Mouse (Mus musculus) liver, adult (tissue): Measurements from ENCODE around the gene Ckap2l.

Source experiments
- GATA4 ChIP-seq: IDR thresholded peaks from 2 replicates; pipeline ENCODE4 v1.6.1; 2014; ENCODE audit warnings: mild to moderate bottlenecking, low read length; ENCODE audit not compliant: insufficient replicate concordance

The Ckap2l gene

DNA sequence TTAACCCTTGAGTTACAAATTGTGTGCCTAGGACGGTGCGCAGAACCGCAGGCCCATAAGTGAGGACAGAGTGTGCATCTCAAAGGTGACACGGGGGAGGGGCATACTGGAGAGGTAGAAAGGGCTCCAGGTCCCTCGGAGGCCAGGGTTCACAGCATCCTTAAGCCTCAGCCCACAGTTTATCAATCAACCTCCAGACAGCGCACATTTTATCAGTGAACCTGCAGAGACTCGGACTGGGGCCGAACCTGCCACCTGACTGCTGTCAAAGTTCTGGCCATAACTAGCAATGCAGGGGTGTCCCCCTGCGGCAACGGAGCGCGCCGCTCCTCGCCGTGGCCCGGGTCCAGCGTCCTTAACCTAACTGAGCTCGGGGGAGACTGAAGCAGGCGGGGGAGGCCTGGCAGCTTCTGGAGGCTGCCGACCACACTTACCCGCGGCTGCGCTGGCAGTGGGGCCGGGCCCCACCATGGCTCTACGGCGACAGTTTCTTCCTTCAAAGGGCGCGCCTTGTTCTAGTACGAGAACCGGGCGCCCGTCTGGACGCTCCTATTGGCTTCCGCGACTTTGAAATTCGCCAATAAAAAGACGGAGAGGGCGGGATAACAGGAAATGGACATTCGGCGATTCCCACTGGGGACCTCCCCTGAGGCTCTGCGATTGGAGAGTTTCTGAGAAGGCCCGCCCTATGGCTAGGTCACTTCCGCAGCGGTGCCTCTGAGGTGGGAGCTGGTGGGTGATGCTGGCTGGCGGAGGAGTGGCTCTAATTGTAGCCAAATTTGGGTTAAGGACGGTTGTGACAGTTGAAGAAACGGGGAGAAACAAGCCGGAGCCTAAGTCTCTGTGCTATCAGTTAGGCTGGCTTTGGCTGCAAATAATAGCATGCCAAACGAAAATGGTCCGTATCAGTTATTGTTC is at the start of gene Ckap2l:
Gene Ckap2l, minus strand, starts transcription at position 542 of the 918 bp plus-strand sequence.
- TF ChIP-seq GATA4 = no peak

DNA sequence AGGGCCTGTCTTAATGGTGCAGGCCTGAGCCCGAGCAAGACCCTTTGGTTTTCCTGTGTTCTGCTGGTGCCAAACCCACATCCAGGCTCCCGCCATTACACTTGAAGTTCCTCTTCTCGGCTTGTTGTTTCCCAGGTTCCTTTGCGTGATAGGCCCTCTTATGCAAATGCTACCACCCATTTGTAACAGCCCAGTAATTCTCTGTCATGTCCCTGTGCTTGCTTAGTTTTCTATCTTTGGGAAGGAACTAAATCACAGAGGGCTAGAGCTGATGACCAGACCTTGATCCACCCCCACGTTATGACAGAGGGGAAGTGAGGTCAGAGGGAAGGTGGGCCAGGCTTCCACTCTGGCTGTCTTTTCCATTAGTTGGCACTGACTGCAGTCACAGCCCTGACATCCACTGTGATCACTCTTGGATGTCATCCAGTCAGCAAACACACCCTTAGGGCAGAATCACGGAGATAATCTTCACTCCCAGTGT is 41.2 kb upstream of the Ckap2l start:
- peak; percentile 30; the same call in 1 of the 2 replicates for TF ChIP-seq GATA4

DNA sequence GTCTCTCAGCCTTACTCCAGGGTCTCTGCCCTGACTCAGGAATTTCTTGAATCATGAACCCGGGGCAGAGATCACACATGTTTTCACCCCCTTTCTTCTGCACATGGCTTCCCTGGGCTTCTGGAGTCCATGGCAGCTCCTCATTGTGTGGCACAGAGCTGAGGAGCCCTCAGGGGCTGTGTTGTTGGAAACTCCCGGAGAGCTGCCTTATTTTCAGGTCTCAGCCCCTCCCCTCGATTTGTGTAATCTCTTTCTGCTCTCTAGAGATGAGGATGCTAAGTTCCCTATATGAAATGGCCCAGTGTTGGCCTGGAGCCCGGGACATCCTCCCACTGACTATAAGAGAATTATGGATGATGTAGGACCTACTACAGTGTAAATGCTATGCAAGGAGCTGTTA is 36.5 kb upstream of the Ckap2l start:
- TF ChIP-seq GATA4 = no peak

DNA sequence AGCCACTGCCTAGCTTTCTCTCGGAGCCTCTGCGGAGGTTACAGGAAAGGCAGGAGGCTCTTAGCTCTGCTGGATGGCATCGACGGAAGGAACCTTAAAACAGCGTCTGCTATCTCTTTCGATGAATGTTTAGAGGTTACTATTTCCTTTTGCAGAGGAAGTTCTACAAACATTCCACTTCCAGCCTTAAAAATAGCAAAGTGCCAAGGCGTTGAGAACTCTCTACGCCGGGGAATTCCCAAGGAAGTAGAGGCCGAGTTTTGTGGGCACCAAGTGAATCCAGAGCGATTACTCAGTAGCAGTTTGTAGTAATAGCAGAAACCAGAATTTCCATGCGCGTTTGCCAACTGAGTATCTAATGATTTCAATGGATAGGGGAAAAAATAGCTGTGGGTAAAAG is 33.5 kb upstream of the Ckap2l start:
- TF ChIP-seq GATA4 = peak; percentile 53; the same call in 1 of the 2 replicates

DNA sequence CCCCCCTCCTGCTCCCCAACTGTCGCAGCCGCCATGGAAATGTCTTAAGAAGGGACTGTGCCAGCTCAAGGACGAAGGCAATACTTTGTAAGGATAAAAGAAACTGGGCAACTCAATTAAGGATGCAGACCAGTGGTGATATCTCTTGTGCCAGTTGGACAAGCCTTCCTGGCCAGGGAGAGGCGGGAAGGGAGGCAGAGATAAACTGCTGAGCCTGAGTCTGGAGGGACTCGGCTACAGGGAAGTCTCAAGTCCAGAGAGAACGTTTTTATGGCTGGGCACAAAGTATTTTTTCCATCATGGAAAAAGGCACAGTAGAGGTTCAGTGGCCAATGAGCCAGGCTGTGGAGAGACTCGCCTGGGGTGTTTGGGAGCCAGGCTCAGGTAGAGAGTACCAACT is 33.0 kb upstream of the Ckap2l start:
- TF ChIP-seq GATA4 = peak; percentile 40; the same call in 1 of the 2 replicates

DNA sequence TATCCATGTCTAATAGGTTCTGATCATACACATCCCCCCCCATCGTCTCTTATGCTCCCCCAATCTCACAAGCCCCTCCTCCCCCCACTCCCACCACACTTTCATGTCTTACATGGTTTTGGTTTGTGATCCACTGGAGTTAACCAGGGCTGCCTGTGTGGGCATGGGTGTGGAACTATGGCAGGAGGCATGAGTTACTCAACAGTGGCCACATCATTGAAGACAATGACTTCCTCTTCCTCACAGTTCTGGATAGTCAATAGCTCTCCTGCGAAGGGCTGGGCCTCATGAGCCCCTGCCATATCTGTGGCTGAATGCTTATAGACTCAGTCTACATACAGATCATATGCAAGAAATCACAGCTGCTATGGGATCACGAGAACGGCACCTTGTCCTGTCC is 31.2 kb upstream of the Ckap2l start:
- TF ChIP-seq GATA4 = no peak

DNA sequence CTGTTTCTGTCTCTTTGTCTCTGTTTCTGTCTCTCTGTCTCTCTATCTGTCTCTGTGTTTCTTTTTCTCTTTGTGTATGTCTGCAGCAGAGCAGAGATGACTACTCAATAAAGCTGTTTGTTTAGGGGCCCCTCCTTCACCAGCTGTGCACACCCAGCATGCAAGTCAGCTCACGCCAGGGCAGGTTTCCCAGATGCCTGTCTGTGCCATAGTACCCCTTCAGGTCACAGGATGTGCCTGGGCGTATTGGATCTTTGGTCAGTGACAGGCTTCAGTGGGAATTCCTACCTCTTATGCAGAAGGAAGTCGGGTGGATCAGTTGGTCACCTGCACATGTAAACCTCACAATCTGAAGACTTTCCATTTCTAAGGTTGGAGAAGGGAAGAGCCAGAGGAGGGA is 27.2 kb upstream of the Ckap2l start:
- no peak for TF ChIP-seq GATA4

DNA sequence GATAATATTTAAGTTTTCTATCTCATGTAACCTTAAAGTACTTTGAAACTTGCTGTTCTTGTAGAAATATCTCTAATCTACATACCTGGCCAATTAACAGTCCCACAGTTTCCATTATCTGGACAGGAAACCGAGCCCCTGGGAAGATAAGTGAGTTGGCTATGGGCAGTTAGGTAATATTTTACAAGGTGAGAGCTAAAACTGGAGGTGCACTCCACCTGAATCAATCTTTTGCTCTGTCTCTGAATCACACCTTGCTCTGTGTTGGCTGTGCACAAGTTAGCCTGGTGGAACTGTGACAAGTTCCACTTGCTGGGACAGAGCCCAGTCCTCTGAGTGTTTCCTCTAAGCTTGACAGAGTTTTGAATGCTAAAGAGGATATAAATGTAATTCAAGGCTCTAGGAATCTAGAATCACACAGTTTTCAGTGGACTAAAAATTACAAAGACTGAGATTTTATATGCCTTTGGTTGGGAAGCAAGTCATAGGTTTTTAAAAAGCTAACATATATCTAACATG is 25.2 kb upstream of the Ckap2l start:
- no peak for TF ChIP-seq GATA4

DNA sequence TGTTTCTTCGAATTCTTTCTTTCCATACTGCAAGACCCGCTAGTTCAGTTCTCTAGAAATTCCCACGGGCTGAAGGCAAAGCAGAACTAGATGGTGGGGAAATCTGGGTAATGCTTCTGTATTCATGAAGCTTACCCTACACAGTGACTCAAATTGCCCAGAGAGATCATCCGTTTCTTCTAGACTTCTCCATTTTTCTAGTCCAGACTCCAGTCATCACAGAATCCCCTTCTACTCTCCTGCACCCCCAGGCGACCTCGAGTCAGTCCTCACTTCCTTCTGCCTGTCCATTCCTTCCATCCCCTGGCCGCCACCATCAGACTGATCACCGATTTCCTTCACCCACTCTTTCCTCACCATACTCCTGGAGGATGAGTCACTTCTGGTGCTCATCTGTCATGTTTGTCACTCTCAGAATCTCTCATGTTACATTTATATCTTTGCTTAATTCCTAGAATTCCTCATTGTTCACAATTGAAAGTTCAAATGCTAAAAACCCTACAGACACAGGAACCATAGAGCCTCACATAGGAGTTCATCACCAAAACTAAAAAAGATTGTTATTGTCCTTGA is 23.1 kb upstream of the Ckap2l start:
- no peak for TF ChIP-seq GATA4

DNA sequence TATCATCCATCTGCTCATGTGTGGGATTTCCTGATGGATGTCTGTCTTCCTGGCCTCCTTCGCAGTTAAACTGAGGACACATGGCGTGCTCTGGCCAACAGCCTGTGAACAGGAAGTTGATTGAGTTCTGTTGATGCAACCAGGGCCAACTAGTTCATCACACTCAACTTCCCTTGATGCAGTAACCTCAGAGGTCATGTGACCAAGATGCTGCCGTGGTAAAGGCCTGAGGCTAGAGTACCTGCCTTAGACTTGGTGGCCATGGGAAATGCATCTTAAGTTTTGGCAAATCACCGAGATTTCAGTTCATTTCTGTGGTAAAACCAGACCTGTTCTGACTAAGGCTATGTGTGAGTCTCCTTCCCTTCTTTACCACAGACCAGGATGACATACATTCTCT is 18.8 kb upstream of the Ckap2l start:
- TF ChIP-seq GATA4 = no peak

DNA sequence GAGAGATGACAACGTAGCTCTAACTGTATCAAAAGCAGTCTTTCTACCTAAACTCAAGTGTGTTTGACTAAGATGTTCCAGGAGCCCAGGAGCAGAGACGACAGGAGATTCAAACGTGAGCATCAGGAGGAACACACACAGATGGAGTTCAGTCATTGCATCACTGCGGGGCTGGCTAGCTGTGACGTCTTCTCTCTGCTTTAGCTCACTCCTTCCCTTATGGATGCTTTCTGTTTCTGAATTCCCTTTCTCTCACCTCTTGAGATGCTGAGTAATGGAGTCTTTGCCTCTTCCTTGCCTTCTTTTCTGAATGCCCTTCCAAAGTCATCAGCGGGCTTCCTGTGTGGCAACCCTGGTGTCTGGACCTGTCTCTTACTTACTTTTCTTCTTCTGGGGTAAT is 17.9 kb upstream of the Ckap2l start:
- TF ChIP-seq GATA4 = no peak

DNA sequence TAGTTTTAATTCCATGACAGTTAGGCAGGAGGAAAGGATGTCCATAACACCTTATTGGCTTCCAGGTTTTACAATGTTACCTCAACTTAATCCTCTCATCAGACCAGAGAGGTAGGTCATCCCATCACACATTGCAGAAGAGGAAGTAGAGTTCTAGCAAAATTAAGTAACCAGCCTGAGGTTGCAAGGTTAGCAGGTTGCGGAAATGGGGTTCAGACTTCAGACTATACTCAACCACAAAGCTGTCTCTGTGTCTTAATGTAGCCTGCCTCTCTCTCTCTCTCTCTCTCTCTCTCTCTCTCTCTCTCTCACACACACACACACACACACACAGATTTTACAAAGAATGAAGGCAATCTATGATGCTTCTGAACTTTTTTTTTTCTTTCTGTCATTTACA is 16.9 kb upstream of the Ckap2l start:
- TF ChIP-seq GATA4 = no peak

DNA sequence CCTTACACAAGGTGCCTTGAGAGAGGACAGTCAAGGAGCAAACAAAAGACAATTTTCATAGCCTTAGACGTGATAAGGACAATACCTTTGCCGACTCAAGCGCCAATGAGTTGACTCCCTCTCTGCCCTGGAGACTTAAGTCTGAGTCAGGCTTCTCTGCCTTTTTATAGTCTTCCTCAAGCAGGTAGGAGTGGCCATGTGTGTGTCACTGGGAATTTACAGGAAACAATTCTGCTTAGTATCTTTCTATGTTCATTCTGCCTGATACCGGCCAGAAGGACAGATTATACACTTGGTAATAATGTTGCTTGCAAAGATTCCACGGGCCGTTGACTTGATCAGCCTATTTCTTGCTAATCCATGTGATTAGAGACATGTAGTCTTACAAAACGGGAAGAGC is 12.8 kb upstream of the Ckap2l start, which contains the start of gene Il1a:
Gene Il1a, minus strand, starts transcription at position 137 of the 400 bp plus-strand sequence.
- peak; percentile 68; the same call in 1 of the 2 replicates for TF ChIP-seq GATA4

DNA sequence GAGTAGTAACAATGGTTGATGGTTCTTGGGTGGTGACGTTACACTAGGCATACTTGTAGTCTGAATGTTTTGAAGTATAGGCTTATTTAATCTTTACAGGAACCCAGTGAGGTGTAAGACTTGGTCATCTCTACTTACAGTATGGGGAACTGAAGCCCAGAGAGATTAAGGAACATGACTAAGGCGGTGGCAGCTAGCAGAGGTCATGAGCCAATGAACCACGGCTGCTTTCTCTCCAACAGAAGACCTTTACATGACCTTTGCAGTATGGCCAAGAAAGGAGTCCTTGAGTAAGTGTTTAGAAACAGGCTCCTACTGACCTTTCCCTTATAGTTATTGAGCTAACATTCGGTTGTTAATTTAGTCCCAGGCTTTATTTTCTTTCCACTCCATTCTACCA is 9.0 kb upstream of the Ckap2l start:
- TF ChIP-seq GATA4 = no peak

DNA sequence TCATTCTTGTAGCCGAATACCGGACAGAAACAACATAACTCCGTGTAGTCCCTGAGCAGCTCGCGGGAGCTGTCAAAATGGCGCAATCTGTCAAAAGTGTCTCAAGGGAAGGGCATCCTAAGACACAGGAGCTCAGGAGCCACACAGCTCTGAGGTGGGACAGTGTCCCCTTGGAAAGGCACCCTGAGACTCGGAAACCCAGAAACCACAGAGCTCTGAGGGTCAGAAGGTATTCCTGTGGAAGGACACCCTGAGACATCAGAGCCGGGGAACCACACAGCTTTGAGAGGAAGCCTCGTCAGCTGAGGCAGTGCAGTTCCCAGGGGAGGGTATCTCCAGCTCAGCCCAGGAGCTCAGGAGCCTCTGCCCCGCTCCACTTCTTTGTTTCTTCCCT is 574 bp upstream of the Ckap2l start:
- TF ChIP-seq GATA4 = no peak

DNA sequence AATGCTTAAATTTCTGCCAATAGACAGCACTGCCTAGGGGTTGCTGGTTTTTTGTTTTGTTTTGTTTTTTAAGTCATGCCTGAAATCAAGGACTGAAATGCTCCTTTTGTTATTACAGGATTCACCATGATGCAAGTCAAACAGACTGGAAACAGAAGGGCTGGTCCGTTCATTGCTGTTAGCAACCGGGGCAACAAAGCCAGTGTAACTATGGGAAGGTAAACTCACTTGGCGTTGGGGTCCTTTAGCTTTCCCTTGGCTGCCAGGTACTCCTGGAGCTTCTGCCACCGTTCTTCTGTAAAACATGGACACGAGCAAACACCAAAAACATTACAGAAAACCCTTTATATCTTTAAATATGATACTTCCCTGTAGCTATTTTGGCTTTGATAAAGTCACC is 926 bp downstream of the Ckap2l start:
- no peak for TF ChIP-seq GATA4
